Mouse (Mus musculus) intestine, postnatal 0 days (tissue): ENCODE measurements around the gene Fsd1. TPM values are rescaled to one million over a fixed set of nuclear protein-coding genes. Genes with fewer than 3 reads are reported as not detected.

ENCODE experiments used
- ATAC-seq: fragments of 200-750 bp; cut with Nextera tagmentation; 2 replicates; pipeline ENCODE4 v1.8.0; 2017; ENCODE audit warnings: mild to moderate bottlenecking, moderate TSS enrichment, moderate library complexity
- H3K27ac ChIP-seq: fragments of 300-500 bp; sonication (generic); 2 replicates; pipeline ENCODE4 v1.5.1; 2014; ENCODE audit warnings: mild to moderate bottlenecking, low read depth, low read length, moderate library complexity
- H3K27me3 ChIP-seq: fragments of 300-500 bp; sonication (generic); replicated peaks from 2 replicates; pipeline ENCODE4 v1.6.1; 2014; ENCODE audit warnings: low read length, mixed read lengths; ENCODE audit not compliant: control insufficient read depth, insufficient read depth
- H3K36me3 ChIP-seq: fragments of 300-500 bp; sonication (generic); 2 replicates; pipeline ENCODE4 v1.6.1; 2014; ENCODE audit warnings: mild to moderate bottlenecking, moderate library complexity; ENCODE audit not compliant: control insufficient read depth, insufficient read depth
- H3K4me1 ChIP-seq: fragments of 300-500 bp; sonication (generic); replicated peaks from 2 replicates; pipeline ENCODE4 v1.6.1; 2014; ENCODE audit warnings: antibody characterized with exemption, low read length, mixed read lengths; ENCODE audit not compliant: control insufficient read depth, insufficient read depth
- H3K4me2 ChIP-seq: fragments of 300-500 bp; sonication (generic); replicated peaks from 2 replicates; pipeline ENCODE4 v1.6.1; 2014; ENCODE audit warnings: low read depth, mild to moderate bottlenecking, moderate library complexity
- H3K4me3 ChIP-seq: fragments of 300-500 bp; sonication (generic); 2 replicates; pipeline ENCODE4 v1.5.1; 2014; ENCODE audit warnings: low read depth, low read length
- H3K9ac ChIP-seq: fragments of 300-500 bp; sonication (generic); 2 replicates; pipeline ENCODE4 v1.6.1; 2014; ENCODE audit warnings: mild to moderate bottlenecking, low read depth, low read length
- H3K9me3 ChIP-seq: fragments of 300-500 bp; sonication (generic); 2 replicates; pipeline ENCODE4 v1.6.1; 2016; ENCODE audit warnings: mixed run types; ENCODE audit not compliant: control insufficient read depth
- CTCF ChIP-seq: sonication (generic); IDR thresholded peaks from 2 replicates; pipeline ENCODE4 v1.5.1; 2016; ENCODE audit warnings: low read depth, mild to moderate bottlenecking, control low read depth, antibody characterized with exemption, moderate library complexity
- WGBS: fragments of 180-500 bp; shearing (Covaris S2); extraction: QIAGEN DNeasy Blood & Tissue Kit; methylation state at CpG from one replicate; pipeline ENCODE4 v1.1.7; 2014; 5-methylcytosine and 5-hydroxymethylcytosine counted together
- polyA plus RNA-seq: library from polyadenylated mRNA; unstranded; fragments of >200 nt; fragmentation: Nextera tagmentation; extraction: Ambion mirVana; gene quantifications from 2 replicates; pipeline ENCODE4 v1.2.1, GENCODE M21; 2015

Fsd1 gene
- polyA plus RNA-seq, 1 experiment from 2014 or later, result 3.6 TPM

GRCm38 (mm10) chr17:55967186-55967585 is 19.1 kb upstream of the Fsd1 start:
- no peak overlapping the region for H3K4me3 ChIP-seq
- 95% methylated on average over 4 of the region's 4 CpGs for WGBS
- no peak for TF ChIP-seq CTCF

GRCm38 (mm10) chr17:55968210-55968609 is 18.1 kb upstream of the Fsd1 start:
- peaks cover 20% of the 10 kb centered on the region for H3K27me3 ChIP-seq
- WGBS, result 73% methylated on average over 7 of the region's 7 CpGs
- peaks cover 32% of the 10 kb centered on the region for H3K36me3 ChIP-seq
- H3K4me3 ChIP-seq, result no peak overlapping the region
- H3K4me2 ChIP-seq, result no peak overlapping the region
- no peaks in the 10 kb centered on the region for H3K9me3 ChIP-seq
- no peak overlapping the region for H3K9ac ChIP-seq
- no peak overlapping the region for H3K27ac ChIP-seq
- no peak for ATAC-seq
- H3K4me1 ChIP-seq, result 0 out of 2 replicates have a peak, but pooled peaks cover 4% of the 10 kb centered on the region
- TF ChIP-seq CTCF, result no peak

More at GRCm38 (mm10) chr17:55967186-55967585, 19.1 kb upstream of the Fsd1 start:
- no peak for ATAC-seq
- H3K27me3 ChIP-seq, result peaks cover 20% of the 10 kb centered on the region
- no peak overlapping the region for H3K9ac ChIP-seq
- H3K36me3 ChIP-seq, result peaks cover 35% of the 10 kb centered on the region
- H3K4me2 ChIP-seq, result no peak overlapping the region
- 0 out of 2 replicates have a peak, but pooled peaks cover 4% of the 10 kb centered on the region for H3K4me1 ChIP-seq
- H3K27ac ChIP-seq, result no peak overlapping the region
- H3K9me3 ChIP-seq, result no peaks in the 10 kb centered on the region

DNA sequence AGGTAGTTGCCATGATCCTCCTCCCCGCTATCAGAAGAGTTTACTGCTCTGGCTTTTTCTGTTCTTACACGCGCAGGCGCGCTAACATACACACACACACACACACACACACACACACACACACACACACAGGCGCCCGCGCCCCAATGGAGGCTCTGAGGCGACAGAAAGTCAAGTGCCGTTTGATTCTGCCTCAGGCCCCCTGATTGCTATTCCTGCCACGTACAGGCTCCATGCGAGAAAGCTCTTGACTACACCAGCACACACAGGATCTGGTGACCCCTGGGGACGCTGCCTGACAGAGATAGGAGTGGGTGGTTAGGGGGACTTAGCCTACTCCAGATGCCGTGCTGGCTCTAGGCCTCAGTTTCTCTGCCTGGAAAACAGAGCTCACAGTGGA is 16.7 kb upstream of the Fsd1 start:
- 38% methylated on average over 14 of the region's 14 CpGs for WGBS
- ATAC-seq, result no peak
- Histone ChIP-seq H3K4me3 (no peak overlapping the region), H3K9me3 (no peaks in the 10 kb centered on the region), H3K36me3 (peaks cover 26% of the 10 kb centered on the region), H3K27ac (no peak overlapping the region), H3K4me1 (0 out of 2 replicates have a peak, but pooled peaks cover 4% of the 10 kb centered on the region), H3K9ac (no peak overlapping the region), H3K27me3 (peaks cover 20% of the 10 kb centered on the region), H3K4me2 (no peak overlapping the region; the same call in 1 of the 2 replicates)
- no peak for TF ChIP-seq CTCF

GRCm38 (mm10) chr17:55969966-55970891 is 16.1 kb upstream of the Fsd1 start, which contains the start of gene Shd:
Shd (plus strand) TSS chr17:55970467.
- 9% methylated on average over 55 of the region's 55 CpGs for WGBS

GRCm38 (mm10) chr17:55971453-55971852 is 14.9 kb upstream of the Fsd1 start:
- no peak for ATAC-seq
- H3K9me3 ChIP-seq, result no peaks in the 10 kb centered on the region
- no peak overlapping the region for H3K4me2 ChIP-seq
- H3K27ac ChIP-seq, result no peak overlapping the region
- H3K4me3 ChIP-seq, result no peak overlapping the region
- no peak overlapping the region for H3K9ac ChIP-seq
- peaks cover 14% of the 10 kb centered on the region for H3K36me3 ChIP-seq
- no peak for TF ChIP-seq CTCF
- H3K4me1 ChIP-seq, result 0 out of 2 replicates have a peak, but pooled peaks cover 4% of the 10 kb centered on the region
- WGBS, result 45% methylated on average over 22 of the region's 22 CpGs
- H3K27me3 ChIP-seq, result peaks cover 20% of the 10 kb centered on the region

More at GRCm38 (mm10) chr17:55969966-55970891, 16.1 kb upstream of the Fsd1 start, which contains the start of gene Shd:
- Histone ChIP-seq H3K4me1 (0 out of 2 replicates have a peak, but pooled peaks cover 4% of the 10 kb centered on the region), H3K36me3 (peaks cover 19% of the 10 kb centered on the region), H3K27me3 (peaks cover 20% of the 10 kb centered on the region), H3K9me3 (no peaks in the 10 kb centered on the region), H3K27ac (no peak within 1 kb of the TSS), H3K4me3 (peak within 1 kb of the TSS; percentile 38), H3K9ac (peak within 1 kb of the TSS; percentile 43), H3K4me2 (peak within 1 kb of the TSS; percentile 66)
- no peak for TF ChIP-seq CTCF
- ATAC-seq, result 0 out of 2 replicates have a peak, but pooled peaks have one; percentile 15

- Histone ChIP-seq H3K27ac (no peak overlapping the region), H3K9me3 (no peaks in the 10 kb centered on the region), H3K4me1 (no peaks in the 10 kb centered on the region), H3K9ac (no peak overlapping the region), H3K4me3 (no peak overlapping the region), H3K27me3 (peaks cover 2% of the 10 kb centered on the region; the same call in 1 of the 2 replicates), H3K36me3 (no peaks in the 10 kb centered on the region), H3K4me2 (peak overlapping the region; percentile 48)
- 13% methylated on average over 13 of the region's 13 CpGs for WGBS
- peak; percentile 85 for ATAC-seq
- peak; percentile 87 for TF ChIP-seq CTCF
Measured at GRCm38 (mm10) chr17:55976255-55976862, 9.9 kb upstream of the Fsd1 start.
